In the genomic region with DNA sequence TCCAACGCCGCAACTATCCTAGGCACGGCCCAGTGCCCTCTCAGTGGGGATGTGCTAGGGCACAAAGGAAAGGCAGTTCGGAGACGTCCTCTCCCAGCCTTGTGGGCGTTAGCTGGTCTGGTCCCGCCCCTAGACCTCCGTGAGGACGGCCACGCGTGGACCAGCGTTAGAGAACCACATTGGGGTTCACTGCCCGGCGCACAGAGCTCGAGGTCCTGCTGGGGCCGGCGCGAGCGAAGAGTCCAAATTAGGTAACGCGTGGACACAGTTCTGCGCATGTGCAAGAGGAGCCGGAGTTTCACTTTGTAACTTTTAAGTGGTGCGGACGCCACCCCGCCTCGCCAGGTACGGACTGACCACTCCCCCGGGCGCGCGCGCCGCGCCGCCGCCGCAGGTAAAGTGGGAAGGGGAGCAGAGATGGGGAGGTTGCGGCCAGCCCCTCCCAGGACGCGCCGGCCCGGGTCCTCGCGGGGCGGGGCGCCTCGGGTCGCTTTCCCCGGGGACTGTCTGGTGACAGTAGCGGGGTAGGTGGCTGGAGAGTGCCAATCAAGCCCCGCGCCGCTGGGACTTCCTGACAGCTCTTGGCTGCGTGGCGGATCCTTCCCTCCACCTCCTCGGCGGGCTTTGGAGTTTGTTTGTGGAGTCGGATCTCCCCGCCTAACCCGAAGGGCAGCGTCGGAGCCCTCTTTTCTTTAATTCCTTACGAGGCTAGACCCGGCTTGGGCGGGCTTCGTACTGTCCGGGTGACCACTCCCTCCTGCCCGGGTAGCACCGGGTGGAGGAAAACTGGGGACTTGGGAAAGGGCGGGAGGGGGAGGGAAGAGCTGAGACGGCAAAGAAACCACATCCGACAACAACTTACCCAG, we compare ENCODE assay signal across 8 mouse cellular contexts. TPM values are rescaled to one million over a fixed set of nuclear protein-coding genes. Genes with fewer than 3 reads are reported as not detected.
A peak's percentile ranks its signal among the peaks of the same experiment; 100 is the strongest.
DNase-seq lines count a peak whose midpoint lies in the region; ATAC-seq lines count a peak whose summit lies in the region.

A gene (plus strand): TSS at position 179 of the 866 bp plus-strand sequence.

- peak within 1 kb of the TSS; percentile 94 for H3K4me2 ChIP-seq in forebrain, embryonic 11.5 days (ENCODE audit: low read depth, low read length, severe bottlenecking)
- peak within 1 kb of the TSS; percentile 96 for H3K4me2 ChIP-seq in heart, embryonic 16.5 days (ENCODE audit: low read depth, low read length)
- H3K4me2 ChIP-seq in neural tube, embryonic 13.5 days: peak within 1 kb of the TSS; percentile 97

- H3K36me3 ChIP-seq in forebrain, embryonic 11.5 days (ENCODE audit: control insufficient read depth, insufficient read depth, low read length): no peaks in the 10 kb centered on the region
- no peaks in the 10 kb centered on the region for H3K36me3 ChIP-seq in heart, embryonic 16.5 days (ENCODE audit: control insufficient read depth, insufficient read depth)
- no peaks in the 10 kb centered on the region for H3K36me3 ChIP-seq in neural tube, embryonic 13.5 days

- ATAC-seq in forebrain, embryonic 11.5 days (replicated peaks; ENCODE audit: low FRiP score): peak; percentile 58
- ATAC-seq in heart, embryonic 16.5 days (replicated peaks; ENCODE audit: extremely low read depth, insufficient read depth, low FRiP score): peak; percentile 76
- ATAC-seq in neural tube, embryonic 13.5 days (ENCODE audit: low read depth): peak; percentile 52

- H3K27me3 ChIP-seq in forebrain, embryonic 11.5 days (ENCODE audit: control insufficient read depth, insufficient read depth, low read length): peaks cover 30% of the 10 kb centered on the region
- H3K27me3 ChIP-seq in heart, embryonic 16.5 days (ENCODE audit: control insufficient read depth, insufficient read depth, low read length): peaks cover 4% of the 10 kb centered on the region; the same call in 1 of the 2 replicates
- peaks cover 70% of the 10 kb centered on the region for H3K27me3 ChIP-seq in neural tube, embryonic 13.5 days

- under 1% methylated on average over 70 of the region's 73 CpGs for WGBS in forebrain, embryonic 11.5 days
- WGBS in heart, embryonic 16.5 days: under 1% methylated on average over 72 of the region's 73 CpGs
- under 1% methylated on average over 73 of the region's 73 CpGs for WGBS in neural tube, embryonic 13.5 days

- H3K9ac ChIP-seq in forebrain, embryonic 11.5 days (ENCODE audit: low read length): peak within 1 kb of the TSS; percentile 81
- peak within 1 kb of the TSS; percentile 94 for H3K9ac ChIP-seq in heart, embryonic 16.5 days (ENCODE audit: low read length)
- peak within 1 kb of the TSS; percentile 69 for H3K9ac ChIP-seq in neural tube, embryonic 13.5 days

- no peak within 1 kb of the TSS for H3K27ac ChIP-seq in forebrain, embryonic 11.5 days (ENCODE audit: low read depth, low read length)
- peak within 1 kb of the TSS; percentile 93 for H3K27ac ChIP-seq in heart, embryonic 16.5 days (ENCODE audit: low read length)
- no peak within 1 kb of the TSS for H3K27ac ChIP-seq in neural tube, embryonic 13.5 days (replicated peaks)

- H3K4me1 ChIP-seq in forebrain, embryonic 11.5 days (replicated peaks; ENCODE audit: control insufficient read depth, insufficient read depth, low read length): peaks cover 4% of the 10 kb centered on the region; the same call in 1 of the 2 replicates
- H3K4me1 ChIP-seq in heart, embryonic 16.5 days (ENCODE audit: control insufficient read depth, insufficient read depth, low read length): peaks cover 40% of the 10 kb centered on the region
- peaks cover 33% of the 10 kb centered on the region for H3K4me1 ChIP-seq in neural tube, embryonic 13.5 days (replicated peaks)

- H3K4me3 ChIP-seq in forebrain, embryonic 11.5 days (ENCODE audit: low read depth, low read length): peak within 1 kb of the TSS; percentile 78
- peak within 1 kb of the TSS; percentile 91 for H3K4me3 ChIP-seq in heart, embryonic 16.5 days (ENCODE audit: low read length)
- H3K4me3 ChIP-seq in neural tube, embryonic 13.5 days: peak within 1 kb of the TSS; percentile 65

- no peaks in the 10 kb centered on the region for H3K9me3 ChIP-seq in forebrain, embryonic 11.5 days (ENCODE audit: control insufficient read depth, low read length)
- H3K9me3 ChIP-seq in heart, embryonic 16.5 days (replicated peaks; ENCODE audit: control insufficient read depth, low read length): no peaks in the 10 kb centered on the region
- no peaks in the 10 kb centered on the region for H3K9me3 ChIP-seq in neural tube, embryonic 13.5 days

- DNase-seq in CD4-positive, CD25-positive, alpha-beta regulatory T cell, adult 2 months (ENCODE audit: low read depth, low spot score): peak; percentile 80
- peak; percentile 47 to 64 for DNase-seq in adrenal gland, postnatal 4 days (ENCODE audit: low spot score in 2 of 2)
- DNase-seq in forebrain, embryonic 11.5 days (ENCODE audit: low spot score): peak; percentile 82
- peak; percentile 90 for DNase-seq in kidney, postnatal 14 days
- DNase-seq in lung, adult 18-20 months: peak; percentile 90 to 91
- DNase-seq in thymus, adult 18-20 months: peak; percentile 54 to 60

RNA-seq across cellular contexts. Expression of the gene that starts here (rescaled TPM):
- 10 to 100 TPM; 32.2 to 33.0 TPM for total RNA-seq in adrenal gland, postnatal 4 days (2021)
- polyA plus RNA-seq in forebrain, embryonic 11.5 days (2014; fragmentation: Nextera tagmentation; extraction: Ambion mirVana): 2.7 and 3.0 TPM in 2 replicates
- polyA plus RNA-seq in heart, embryonic 16.5 days (2015; fragmentation: Nextera tagmentation; extraction: Ambion mirVana): 11.2 and 14.8 TPM in 2 replicates
- 2.0 and 3.2 TPM in 2 replicates for polyA plus RNA-seq in neural tube, embryonic 13.5 days (2015; fragmentation: Nextera tagmentation; extraction: Ambion mirVana)
